Mouse (Mus musculus) thymus, postnatal 25 days (tissue): ENCODE measurements around the gene Tcp11.

Experiments used
- DNase-seq: peaks from one replicate; pipeline ENCODE4 v3.0.0; 2022

The Tcp11 gene

DNA sequence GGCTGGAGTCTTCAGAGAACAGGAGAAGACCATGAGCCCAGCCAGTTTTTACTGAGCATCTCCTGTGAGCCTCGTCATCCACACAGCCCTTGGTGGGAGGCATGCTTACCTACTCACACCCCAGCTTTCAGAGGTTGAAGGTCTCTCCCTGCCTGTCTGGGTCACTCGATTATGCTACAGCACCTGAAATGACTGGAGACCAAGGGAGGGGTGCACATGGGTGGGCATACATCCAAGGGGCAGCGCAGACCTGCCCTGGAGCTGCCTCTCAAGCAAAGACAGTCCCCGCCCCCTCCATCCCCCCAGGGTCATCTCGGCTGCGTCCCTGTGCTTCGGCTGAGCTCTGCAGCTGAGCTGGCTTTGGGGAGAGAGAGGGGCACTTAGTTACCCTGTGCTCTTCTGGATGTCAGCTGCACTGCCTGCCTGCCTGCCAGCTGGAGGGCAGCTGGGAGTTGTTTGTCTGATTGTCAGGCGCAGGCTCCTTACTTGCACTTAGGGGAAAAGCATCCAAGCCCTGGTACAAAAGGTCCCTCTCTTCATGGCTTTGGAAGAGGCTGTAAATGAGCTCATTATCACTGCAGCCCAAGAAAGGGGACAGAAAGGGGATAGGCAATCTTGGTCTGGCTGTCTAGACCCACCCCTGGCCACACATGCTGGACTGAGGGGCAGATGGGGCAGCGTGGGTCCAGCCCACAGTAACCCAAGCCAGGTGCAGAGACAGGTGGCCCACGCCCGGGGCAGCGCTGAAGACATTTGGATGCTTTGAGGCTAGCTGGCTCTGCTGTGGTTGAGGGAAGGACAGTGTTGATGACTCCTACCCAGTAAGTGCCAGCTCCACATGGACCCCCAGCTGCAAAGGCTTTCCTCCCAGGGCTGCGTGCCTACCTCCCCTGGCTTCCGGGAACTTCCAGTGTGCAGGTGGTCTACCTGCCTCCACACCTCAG is 43.4 kb downstream of the Tcp11 start:
- DNase-seq: no peak

DNA sequence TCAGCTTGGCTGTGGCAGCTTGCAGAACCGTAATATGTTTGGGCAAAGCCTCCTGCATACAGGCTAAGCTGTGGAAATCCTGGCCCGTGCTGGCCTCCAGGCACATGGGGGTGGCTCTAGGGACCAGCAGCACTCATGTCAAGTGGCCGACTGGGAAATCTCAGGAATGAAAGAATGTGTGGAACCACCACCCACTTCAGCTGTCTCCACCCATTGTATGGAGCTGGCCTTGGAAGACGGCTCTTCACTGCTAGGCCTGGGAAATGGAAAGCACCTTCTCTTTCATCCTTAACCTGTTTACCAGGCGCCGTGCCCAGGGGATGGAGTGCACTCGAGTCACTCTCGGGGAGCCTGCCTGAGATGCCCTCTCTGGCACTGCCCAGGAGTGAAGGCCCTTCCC is 45.5 kb downstream of the Tcp11 start:
- no peak for DNase-seq

DNA sequence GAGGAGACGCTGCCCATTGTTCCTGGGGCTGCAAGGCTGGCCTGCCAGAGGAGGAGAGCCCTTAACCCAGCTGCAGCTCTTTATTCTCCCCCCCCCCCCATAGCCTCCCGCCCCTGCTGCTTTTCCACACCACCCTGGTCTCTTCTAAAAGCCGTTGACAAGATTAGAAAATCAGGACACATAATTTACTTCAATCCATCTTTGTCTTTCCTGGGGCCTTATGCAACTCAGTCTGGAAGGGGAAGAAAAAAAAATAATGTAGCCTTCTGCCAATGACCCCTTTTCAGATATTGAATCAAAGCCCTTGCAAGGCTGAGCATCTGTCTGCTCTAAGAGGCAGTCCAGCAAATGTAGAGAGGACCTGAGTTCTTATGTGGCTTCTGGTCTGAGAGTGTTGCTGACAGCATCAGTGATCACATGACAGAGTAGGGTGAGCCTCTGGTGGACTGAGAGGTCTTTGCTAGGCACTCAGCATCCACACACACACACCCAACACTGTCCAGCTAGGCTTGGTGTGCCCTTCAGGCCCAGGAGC is 47.3 kb downstream of the Tcp11 start:
- DNase-seq: no peak

DNA sequence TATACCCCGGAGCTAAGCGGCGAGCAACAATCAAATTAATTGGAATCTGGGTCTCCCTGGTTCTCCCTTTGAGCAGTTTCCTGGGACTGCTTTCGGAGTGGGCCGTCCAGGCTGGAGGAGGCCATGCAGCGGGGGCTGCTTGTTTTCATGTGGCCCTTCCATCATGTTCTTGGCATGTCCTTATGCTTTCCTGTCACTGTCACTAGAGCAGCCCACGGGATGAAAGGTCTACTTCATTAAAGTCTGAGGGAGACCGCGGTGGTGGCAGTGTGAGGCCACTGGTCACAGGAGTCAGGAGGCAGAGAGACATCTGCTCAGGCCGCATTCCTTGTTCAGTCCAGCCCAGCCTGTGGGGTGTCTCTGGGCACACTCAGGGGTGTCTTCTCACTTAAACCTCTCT is 48.2 kb downstream of the Tcp11 start:
- DNase-seq: no peak

DNA sequence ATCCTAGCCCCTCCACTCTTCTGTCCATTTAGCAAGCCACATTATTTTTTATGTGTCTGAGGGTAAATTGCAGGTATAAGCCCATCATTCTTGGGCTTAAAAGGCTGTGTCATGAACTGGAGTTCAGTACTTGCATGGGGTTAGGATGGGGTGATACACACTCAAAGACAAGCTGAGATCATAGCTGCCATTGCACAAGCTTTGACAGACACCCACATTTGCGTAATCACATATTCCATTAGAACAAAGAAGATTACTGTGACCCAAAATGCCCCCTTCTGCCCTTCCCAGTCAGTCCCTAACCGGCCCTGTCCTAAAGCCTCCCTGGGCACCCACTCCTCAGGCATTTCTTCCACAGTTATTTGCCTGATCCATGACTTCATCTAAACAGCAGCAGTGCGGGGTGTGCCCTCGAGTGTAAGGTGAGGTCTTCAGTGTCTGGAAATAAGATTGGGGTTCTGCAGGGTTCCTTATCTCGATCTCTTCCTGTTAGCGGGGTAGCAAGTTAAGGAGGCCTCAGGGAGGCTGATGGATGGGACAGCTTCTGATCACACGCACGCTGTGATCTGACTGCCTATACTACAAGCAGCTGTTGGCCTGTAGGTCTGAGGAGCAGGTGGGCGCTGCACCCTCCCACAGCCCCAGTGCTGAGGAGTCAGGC is 49.0 kb downstream of the Tcp11 start:
- DNase-seq: no peak

DNA sequence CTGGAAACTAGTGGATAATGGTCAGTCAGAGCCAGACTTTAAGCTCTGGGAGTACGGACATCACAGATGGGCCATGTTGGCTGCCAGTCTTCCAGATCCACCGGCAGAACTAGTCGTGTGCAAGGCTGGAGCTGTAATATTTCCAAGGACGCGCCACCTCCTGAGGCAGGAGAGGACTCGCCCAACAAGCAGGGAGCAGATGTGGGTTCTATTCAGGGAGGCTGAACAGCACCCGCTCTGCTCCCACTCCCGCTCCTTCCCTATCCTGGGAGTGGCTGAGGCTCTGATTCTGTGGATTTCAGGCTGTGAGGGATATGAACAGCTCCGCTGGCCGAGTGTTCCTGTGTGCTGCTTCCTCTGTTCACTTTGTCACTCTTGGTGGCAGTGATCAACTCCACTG is 50.0 kb downstream of the Tcp11 start:
- no peak for DNase-seq

DNA sequence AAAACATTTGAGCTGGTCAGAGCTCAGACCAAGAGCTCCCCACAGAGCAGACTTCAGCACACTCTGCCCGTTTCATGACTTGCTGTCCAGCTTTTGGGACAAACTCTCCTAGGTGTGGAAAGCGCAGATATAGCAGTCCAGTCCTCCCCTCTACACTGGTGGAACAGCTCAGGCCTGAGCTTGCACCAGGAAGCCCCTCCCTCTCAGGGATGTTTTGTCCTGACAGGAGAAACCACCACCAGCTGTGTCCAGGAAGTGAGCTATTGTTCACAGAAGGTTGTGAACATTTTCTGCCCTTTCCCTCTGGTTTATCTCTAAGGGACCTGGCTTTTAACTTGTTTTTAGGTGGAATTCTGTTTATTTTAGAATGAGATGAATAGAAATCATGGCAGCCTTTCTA is 51.1 kb downstream of the Tcp11 start:
- no peak for DNase-seq

DNA sequence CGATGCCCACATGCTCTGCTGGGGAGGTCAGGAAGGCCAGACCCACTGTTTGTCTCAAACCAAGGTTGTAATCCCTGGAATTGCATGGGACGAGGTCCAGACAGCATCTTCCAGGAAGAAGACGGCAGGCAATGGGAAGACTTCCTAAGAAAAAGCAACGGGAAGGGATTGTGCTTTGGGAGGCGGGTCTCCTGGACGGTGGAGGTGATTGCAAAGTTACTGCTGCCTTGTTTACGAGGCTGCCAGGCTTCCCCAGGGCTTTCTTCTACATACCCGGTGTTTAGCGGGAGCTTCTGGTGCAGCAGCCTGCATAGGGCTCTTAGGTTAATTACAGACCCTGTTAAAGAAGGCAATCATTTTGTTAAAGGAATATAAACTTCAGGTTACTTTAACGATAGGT is 52.2 kb downstream of the Tcp11 start:
- no peak for DNase-seq

DNA sequence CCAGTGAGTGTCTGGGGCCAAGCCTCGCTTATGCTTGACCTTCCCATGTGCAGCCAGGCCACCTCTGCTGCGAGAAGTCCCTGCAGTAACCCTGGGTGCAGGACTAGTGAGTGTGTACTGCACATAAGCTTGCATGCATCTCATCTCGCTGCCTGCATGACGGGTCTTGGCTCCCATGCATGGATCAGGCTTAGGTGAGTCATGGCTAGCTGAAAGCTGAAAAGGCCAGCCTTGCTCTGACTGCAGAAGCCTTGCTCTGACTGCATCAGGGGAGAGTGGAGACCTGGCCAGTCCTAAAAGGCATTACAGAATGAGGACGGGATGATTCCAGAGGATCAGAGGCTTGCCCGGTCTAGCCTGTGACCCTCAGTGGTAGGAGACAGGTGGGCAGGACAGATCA is 53.2 kb downstream of the Tcp11 start:
- no peak for DNase-seq

DNA sequence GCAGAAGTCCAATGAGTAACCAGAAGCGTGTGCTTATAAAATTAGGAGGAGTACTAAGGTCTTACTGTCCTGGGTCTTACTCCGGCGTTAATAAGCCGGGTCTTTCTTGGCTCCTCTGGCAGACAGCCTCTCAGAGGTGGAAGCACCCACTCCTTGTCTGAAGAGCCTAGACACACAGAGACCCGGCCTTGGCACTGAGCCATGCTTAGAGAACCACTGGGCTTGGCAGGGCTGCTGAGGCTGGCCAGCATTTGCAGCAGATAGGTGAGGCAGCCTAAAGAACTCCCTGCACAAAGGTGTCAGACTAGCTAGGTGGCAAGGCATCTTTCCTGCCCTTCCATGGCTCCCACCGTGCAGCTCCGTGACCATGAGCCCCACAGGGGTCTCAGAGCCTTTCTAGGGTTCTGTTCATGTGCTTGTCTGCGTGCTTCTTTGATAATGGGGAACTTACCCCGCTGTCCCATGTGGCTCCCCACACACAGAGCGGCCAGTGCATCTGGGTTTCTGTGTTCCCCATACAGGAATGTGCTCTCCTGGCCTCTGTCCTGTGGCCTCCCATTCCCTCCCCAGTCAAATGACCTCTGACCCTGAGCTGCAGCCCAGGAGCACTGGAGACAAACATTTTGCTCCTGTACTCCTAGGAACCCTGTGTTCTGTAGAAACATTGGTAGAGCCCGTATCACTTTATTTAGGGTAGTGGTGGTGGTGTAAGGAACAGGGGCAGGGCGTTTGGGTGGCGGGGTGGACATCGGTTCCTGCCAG is 54.1 kb downstream of the Tcp11 start:
- no peak for DNase-seq

DNA sequence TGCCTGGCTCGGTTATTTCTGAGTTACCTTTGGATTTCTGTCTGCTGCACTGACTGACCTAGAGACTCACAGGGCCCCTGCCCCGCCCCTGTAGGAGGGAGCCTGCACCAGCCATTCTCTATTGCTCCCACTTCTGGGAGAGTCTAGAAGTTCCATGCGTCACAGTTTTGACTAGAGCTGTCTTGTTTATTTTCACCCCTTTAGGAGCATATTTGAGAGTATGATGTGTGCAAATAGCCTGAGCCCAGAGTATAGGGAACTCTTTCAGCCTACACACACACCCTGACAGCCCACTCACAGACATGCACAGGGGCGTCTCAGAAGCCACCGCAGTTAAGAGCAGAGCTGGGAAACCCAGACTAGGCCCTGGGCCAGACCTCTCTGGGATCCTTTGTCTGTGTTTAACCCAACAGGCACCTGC is 54.9 kb downstream of the Tcp11 start:
- DNase-seq: no peak

DNA sequence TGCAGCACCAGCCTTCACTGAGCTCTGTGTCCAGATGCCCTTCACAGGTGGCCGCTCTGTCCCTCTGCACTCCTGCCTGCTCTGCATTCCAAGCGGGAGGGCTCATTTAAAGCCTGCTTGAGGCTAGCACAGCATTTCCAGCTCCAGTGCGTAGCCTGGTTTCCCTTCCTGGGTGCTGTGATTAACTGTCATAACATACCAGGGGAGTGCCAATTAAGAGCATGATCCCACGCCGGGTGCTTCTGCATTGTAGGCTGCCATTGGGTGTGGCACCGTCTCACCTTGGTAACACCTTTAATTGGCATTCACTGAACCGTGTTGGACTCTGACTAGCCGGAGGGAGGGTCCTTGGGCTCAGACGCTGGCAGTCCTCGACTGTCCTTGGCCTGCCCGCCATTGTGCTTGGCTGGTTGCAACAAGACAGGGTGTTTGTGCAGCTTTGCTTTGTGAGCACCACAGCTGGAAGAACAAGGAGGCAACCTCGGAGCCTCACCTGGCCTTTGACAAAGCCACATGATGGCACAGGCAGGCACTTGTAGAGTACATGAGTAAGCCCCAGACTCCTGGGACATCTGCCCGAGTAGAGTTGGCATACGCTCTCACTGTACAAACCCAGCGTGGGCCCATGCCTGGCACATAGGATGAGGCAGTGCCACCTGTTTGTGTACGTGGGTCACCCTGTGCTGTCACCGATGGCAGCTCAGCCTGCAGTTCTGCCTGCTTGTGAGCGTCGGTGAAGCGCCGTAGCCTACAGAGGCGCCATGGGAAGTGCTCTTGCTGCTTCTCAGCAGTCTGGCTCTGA is 57.4 kb downstream of the Tcp11 start:
- no peak for DNase-seq

DNA sequence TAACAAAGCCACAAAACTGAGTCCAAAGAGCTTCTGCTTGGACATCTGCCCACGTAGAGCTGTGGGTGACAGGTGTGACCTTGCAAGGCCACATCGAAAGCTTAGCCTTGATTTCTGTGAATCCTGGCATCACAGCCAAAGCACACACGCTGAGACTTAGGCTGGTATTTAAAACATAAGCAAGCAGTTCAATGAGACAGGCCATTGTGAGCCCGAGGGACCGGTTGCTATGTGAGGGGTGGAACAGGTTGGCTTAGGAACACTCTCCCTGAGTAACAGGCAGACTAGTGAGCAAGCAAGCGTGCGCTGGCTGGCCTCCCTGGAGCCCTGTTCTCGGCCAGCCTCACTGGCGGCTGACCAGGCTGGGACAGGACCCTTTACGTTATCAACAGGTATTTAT is 58.5 kb downstream of the Tcp11 start:
- DNase-seq: no peak

DNA sequence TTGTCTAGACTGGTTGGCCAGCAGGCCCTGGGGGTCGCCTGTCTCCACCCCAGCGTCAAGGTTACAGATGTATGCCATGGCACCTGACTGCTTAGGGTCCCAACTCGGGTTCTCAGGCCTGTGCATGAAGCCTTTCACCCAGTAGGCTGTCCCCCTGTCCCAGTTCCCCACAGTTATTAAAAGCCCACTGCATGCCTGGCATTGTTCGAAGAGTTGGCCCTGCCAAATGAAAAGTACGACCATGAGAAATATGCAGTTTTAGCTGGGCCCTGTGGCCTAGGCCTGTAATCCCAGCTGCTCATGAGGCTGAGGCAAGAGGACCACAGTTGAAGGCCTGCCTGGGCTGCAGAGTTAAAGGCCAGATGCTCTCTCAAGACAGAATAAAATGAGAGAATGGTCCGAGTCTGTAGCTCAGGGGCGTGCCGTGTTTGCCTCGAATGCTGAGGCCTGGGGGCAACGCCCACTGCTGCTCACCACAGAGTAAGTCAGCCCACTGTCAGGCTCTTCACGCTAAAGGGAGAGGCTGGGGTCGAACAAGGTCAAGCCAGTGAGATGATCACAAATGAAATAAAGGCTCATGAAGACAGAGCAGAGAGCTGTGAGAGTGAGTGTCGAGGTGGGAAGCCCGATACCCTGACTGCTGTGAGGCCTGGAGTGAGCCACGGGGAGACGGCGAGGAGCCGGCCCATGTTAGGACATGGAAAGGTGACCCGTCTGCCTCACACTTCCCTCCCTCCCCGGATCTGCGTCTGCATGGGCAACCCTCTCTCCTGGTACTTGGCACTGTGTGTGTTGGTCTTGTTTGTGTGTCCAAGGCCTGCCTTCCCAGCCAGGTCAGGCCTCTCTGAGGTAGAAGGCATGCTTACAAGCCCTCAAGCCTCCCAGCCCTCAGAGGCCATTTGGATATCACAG is 60.4 kb downstream of the Tcp11 start:
- DNase-seq: no peak

DNA sequence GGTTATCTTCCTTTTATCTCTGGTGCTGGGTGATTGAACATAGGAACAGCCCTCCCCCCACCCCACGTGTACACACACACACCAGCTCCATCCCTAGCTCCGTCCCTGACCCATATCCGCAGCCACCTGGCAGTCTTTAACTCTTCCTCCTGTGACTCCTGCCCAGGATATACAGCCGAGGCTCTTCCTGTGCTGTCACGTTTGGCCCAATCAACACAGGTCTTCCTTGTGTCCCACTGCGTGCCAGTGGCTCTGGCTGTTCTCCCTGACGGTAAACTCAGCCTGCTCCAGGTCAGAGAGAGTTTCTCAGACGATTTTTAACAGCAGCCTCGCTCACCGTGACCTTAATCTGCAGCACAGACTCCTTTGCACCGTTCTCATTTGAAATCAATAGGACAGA is 61.7 kb downstream of the Tcp11 start:
- DNase-seq: no peak

DNA sequence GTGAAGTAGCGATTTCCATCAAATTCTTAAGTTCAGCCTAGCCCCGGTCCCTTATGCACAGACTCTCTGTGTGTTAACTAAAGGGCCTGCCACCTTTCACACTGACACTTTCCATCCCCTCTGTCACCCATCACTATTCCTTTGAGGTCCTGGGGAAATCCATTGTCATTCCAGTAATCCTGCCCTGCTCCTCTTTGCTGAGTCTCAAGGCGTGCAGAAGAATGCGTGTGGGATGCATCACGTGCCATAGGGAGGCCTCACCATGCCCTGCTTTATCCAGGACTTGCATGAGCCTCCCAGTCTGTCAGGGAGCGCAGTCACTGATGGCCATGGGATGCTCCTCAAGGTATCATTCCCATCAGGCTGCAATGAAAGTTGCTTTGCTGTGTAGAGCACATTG is 62.1 kb downstream of the Tcp11 start:
- no peak for DNase-seq
